Comparison of ENCODE assay signal across 10 mouse cellular contexts in genomic region chr8:106999068-106999467, GRCm38 (mm10). TPM values are rescaled to one million over a fixed set of nuclear protein-coding genes. Genes with fewer than 3 reads are reported as not detected.
DNase-seq lines count a peak whose midpoint lies in the region; ATAC-seq and TF ChIP-seq lines count a peak whose summit lies in the region.
"Had no signal": no experiment of that assay in that cellular context is flagged by ENCODE, and none has a peak within 500 bp of the region (broad histone marks: within the 10 kb centered on the region; RNA-seq: fewer than 3 reads in every experiment).

No protein-coding gene starts in this region.

- DNase-seq in forebrain, postnatal 0 days: peak; percentile 37
- peak; percentile 77 for DNase-seq in adipocyte (ENCODE audit: low spot score)
- peak; percentile 55 to 76 for DNase-seq in heart, adult 9 months (ENCODE audit: low spot score in 2 of 2)
- peak; percentile 74 for DNase-seq in lung, embryonic 14.5 days
- DNase-seq in right cerebral cortex, postnatal 14 days: no peak
- DNase-seq in thymus, postnatal 25 days: no peak

- H3K4me1 ChIP-seq in forebrain, postnatal 0 days (ENCODE audit: insufficient read depth): no peaks in the 10 kb centered on the region
- H3K4me1 ChIP-seq in forebrain, embryonic 15.5 days: no peaks in the 10 kb centered on the region
- no peaks in the 10 kb centered on the region for H3K4me1 ChIP-seq in lung, embryonic 14.5 days (ENCODE audit: insufficient read depth)
- H3K4me1 ChIP-seq: hindbrain, embryonic 12.5 days; neural tube, embryonic 12.5 days had no signal

- no peak overlapping the region for H3K4me3 ChIP-seq in forebrain, postnatal 0 days (ENCODE audit: low read depth, low read length)
- no peak overlapping the region for H3K4me3 ChIP-seq in forebrain, embryonic 15.5 days
- H3K4me3 ChIP-seq in lung, embryonic 14.5 days (ENCODE audit: low read depth, low read length): no peak overlapping the region
- H3K4me3 ChIP-seq: hindbrain, embryonic 12.5 days; neural tube, embryonic 12.5 days had no signal

- H3K36me3 ChIP-seq in forebrain, postnatal 0 days (ENCODE audit: insufficient read depth): no peaks in the 10 kb centered on the region
- 0 out of 2 replicates have a peak, but pooled peaks cover 3% of the 10 kb centered on the region for H3K36me3 ChIP-seq in forebrain, embryonic 15.5 days
- peaks cover 37% of the 10 kb centered on the region; the same call in 1 of the 2 replicates for H3K36me3 ChIP-seq in lung, embryonic 14.5 days (ENCODE audit: insufficient read depth)

- WGBS in forebrain, postnatal 0 days: 63% methylated on average over 1 of the region's 1 CpGs
- 76% methylated on average over 1 of the region's 1 CpGs for WGBS in forebrain, embryonic 15.5 days
- WGBS in lung, embryonic 14.5 days: 62% methylated on average over 1 of the region's 1 CpGs

- H3K9me3 ChIP-seq in forebrain, postnatal 0 days (ENCODE audit: low read length): no peaks in the 10 kb centered on the region
- H3K9me3 ChIP-seq in forebrain, embryonic 15.5 days: no peaks in the 10 kb centered on the region
- no peaks in the 10 kb centered on the region for H3K9me3 ChIP-seq in lung, embryonic 14.5 days (ENCODE audit: low read depth, low read length)
- H3K9me3 ChIP-seq: hindbrain, embryonic 12.5 days; neural tube, embryonic 12.5 days had no signal

- no peak for TF ChIP-seq CTCF in forebrain, postnatal 0 days (IDR thresholded peaks at IDR 0.05; ENCODE audit: low read depth)
- no peak for TF ChIP-seq CTCF in lung, embryonic 14.5 days (IDR thresholded peaks at IDR 0.05; ENCODE audit: low read depth)

- H3K4me2 ChIP-seq in forebrain, postnatal 0 days (ENCODE audit: low read depth): no peak overlapping the region
- H3K4me2 ChIP-seq in forebrain, embryonic 15.5 days (replicated peaks): no peak overlapping the region
- no peak overlapping the region for H3K4me2 ChIP-seq in lung, embryonic 14.5 days
- H3K4me2 ChIP-seq: hindbrain, embryonic 12.5 days; neural tube, embryonic 12.5 days had no signal

- H3K27ac ChIP-seq in forebrain, postnatal 0 days (ENCODE audit: low read depth, low read length): no peak overlapping the region
- H3K27ac ChIP-seq in forebrain, embryonic 15.5 days (replicated peaks): no peak overlapping the region
- no peak overlapping the region for H3K27ac ChIP-seq in lung, embryonic 14.5 days (ENCODE audit: low read depth)
- H3K27ac ChIP-seq: hindbrain, embryonic 12.5 days; neural tube, embryonic 12.5 days had no signal

- ATAC-seq in forebrain, postnatal 0 days: no peak
- no peak for ATAC-seq in forebrain, embryonic 15.5 days (replicated peaks)
- ATAC-seq in lung, embryonic 14.5 days (ENCODE audit: insufficient read depth): no peak
- no peak for ATAC-seq in megakaryocyte-erythroid progenitor cell, adult 5-6 weeks (replicated peaks; ENCODE audit: low FRiP score, low TSS enrichment, poor library complexity, severe bottlenecking)

- H3K27me3 ChIP-seq in forebrain, postnatal 0 days (ENCODE audit: insufficient read depth, low read length): no peaks in the 10 kb centered on the region
- no peaks in the 10 kb centered on the region for H3K27me3 ChIP-seq in forebrain, embryonic 15.5 days
- no peaks in the 10 kb centered on the region for H3K27me3 ChIP-seq in lung, embryonic 14.5 days (ENCODE audit: insufficient read depth, low read length)
- H3K27me3 ChIP-seq: hindbrain, embryonic 12.5 days; neural tube, embryonic 12.5 days had no signal

- no peak overlapping the region for H3K9ac ChIP-seq in forebrain, postnatal 0 days
- no peak overlapping the region for H3K9ac ChIP-seq in forebrain, embryonic 15.5 days (replicated peaks)
- no peak overlapping the region for H3K9ac ChIP-seq in lung, embryonic 14.5 days
- H3K9ac ChIP-seq: hindbrain, embryonic 12.5 days; neural tube, embryonic 12.5 days had no signal

RNA-seq across cellular contexts. Expression of gene Vps4a, which starts 32.0 kb away (rescaled TPM):
- total RNA-seq in forebrain, postnatal 0 days (2014; rRNA removed): 142 and 145 TPM in 2 replicates
- polyA plus RNA-seq in forebrain, postnatal 0 days (2015; fragmentation: Nextera tagmentation; extraction: Ambion mirVana): 174 TPM in 2 replicates
- 138 and 148 TPM in 2 replicates for polyA plus RNA-seq in forebrain, embryonic 15.5 days (2015; fragmentation: Nextera tagmentation; extraction: Ambion mirVana)
- 67.8 and 71.4 TPM in 2 replicates for polyA plus RNA-seq in lung, embryonic 14.5 days (2014; fragmentation: Nextera tagmentation; extraction: Ambion mirVana)
- 36.0 and 36.8 TPM in 2 replicates for total RNA-seq in megakaryocyte-erythroid progenitor cell, adult 5-6 weeks (2014; fragmentation: Nextera tagmentation)
- total RNA-seq in megakaryocyte-erythroid progenitor cell, adult 5-6 weeks (2017): 25.0 and 42.5 TPM in 2 replicates

RNA-seq across cellular contexts. Expression of gene Pdf, which starts 49.3 kb away (rescaled TPM):
- total RNA-seq in forebrain, postnatal 0 days (2014; rRNA removed): 34.4 and 37.2 TPM in 2 replicates
- polyA plus RNA-seq in forebrain, postnatal 0 days (2015; fragmentation: Nextera tagmentation; extraction: Ambion mirVana): 26.1 and 32.1 TPM in 2 replicates
- 37.9 and 38.7 TPM in 2 replicates for polyA plus RNA-seq in forebrain, embryonic 15.5 days (2015; fragmentation: Nextera tagmentation; extraction: Ambion mirVana)
- 40.8 and 45.6 TPM in 2 replicates for polyA plus RNA-seq in lung, embryonic 14.5 days (2014; fragmentation: Nextera tagmentation; extraction: Ambion mirVana)
- 37.9 and 40.1 TPM in 2 replicates for total RNA-seq in megakaryocyte-erythroid progenitor cell, adult 5-6 weeks (2014; fragmentation: Nextera tagmentation)
- total RNA-seq in megakaryocyte-erythroid progenitor cell, adult 5-6 weeks (2017): 40.3 and 62.4 TPM in 2 replicates

RNA-seq across cellular contexts. Expression of gene Cog8, which starts 57.4 kb away (rescaled TPM):
- 42.2 and 61.3 TPM in 2 replicates for total RNA-seq in forebrain, postnatal 0 days (2014; rRNA removed)
- polyA plus RNA-seq in forebrain, postnatal 0 days (2015; fragmentation: Nextera tagmentation; extraction: Ambion mirVana): 27.8 and 33.2 TPM in 2 replicates
- polyA plus RNA-seq in forebrain, embryonic 15.5 days (2015; fragmentation: Nextera tagmentation; extraction: Ambion mirVana): 42.2 and 45.7 TPM in 2 replicates
- 37.0 and 40.8 TPM in 2 replicates for polyA plus RNA-seq in lung, embryonic 14.5 days (2014; fragmentation: Nextera tagmentation; extraction: Ambion mirVana)
- 19.8 and 30.3 TPM in 2 replicates for total RNA-seq in megakaryocyte-erythroid progenitor cell, adult 5-6 weeks (2014; fragmentation: Nextera tagmentation)
- total RNA-seq in megakaryocyte-erythroid progenitor cell, adult 5-6 weeks (2017): 22.3 and 25.9 TPM in 2 replicates

RNA-seq across cellular contexts. Expression of gene Nip7, which starts 57.6 kb away (rescaled TPM):
- 40.1 and 64.0 TPM in 2 replicates for total RNA-seq in forebrain, postnatal 0 days (2014; rRNA removed)
- 68.2 and 74.0 TPM in 2 replicates for polyA plus RNA-seq in forebrain, postnatal 0 days (2015; fragmentation: Nextera tagmentation; extraction: Ambion mirVana)
- polyA plus RNA-seq in forebrain, embryonic 15.5 days (2015; fragmentation: Nextera tagmentation; extraction: Ambion mirVana): 81.0 and 84.1 TPM in 2 replicates
- 101 and 108 TPM in 2 replicates for polyA plus RNA-seq in lung, embryonic 14.5 days (2014; fragmentation: Nextera tagmentation; extraction: Ambion mirVana)
- total RNA-seq in megakaryocyte-erythroid progenitor cell, adult 5-6 weeks (2014; fragmentation: Nextera tagmentation): 47.4 and 67.6 TPM in 2 replicates
- total RNA-seq in megakaryocyte-erythroid progenitor cell, adult 5-6 weeks (2017): 34.6 and 51.7 TPM in 2 replicates

Comparison
In these comparisons a context has a peak if more than half of its experiments do, and no peak if none do; other contexts are left out.
1. DNase-seq: peak in forebrain, postnatal 0 days (single experiment), adipocyte (single experiment), heart, adult 9 months (2 of 2) and lung, embryonic 14.5 days (single experiment); none in right cerebral cortex, postnatal 14 days (single experiment) and thymus, postnatal 25 days (single experiment).